Mouse (Mus musculus) right cerebral cortex, postnatal 14 days (tissue): ENCODE data around the gene Arl5a.

Experiments used
- DNase-seq: peaks from one replicate; pipeline ENCODE4 v3.0.0; 2022

The Arl5a gene

DNA sequence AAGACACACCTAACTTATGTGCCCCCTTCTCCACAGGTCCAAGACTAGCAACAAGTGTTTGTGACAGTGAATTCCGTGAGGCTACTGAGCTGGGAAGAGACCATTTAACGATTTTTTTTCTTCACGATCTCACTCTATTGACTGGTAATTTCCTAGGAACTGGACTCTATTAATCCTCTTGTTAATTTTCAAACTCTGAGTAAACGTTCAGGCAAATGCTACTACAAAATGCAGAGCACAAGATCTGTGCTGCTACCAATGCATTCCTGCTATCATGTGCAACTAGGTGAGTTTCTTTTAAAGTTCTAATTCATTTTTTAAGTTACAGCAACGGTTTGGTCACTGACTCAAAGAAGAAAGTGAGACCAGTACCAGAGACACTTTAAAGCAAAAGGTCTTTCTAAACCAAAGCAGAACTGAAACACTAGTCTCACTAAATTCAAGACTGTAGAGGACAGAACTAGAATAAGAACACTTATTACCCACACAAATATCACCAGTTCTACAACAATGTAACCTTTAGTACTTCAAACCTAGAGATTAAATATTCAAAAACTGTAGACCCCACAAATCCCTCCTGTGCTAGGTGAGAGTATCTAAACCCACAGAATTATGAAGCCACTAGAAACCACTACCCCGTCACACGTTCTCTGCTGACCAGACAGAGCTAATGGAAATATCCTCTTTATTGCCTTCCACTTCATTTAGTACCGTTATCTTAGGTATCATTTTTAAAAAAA, 1.7 kb downstream of the Arl5a start:
- DNase-seq: no peak

DNA sequence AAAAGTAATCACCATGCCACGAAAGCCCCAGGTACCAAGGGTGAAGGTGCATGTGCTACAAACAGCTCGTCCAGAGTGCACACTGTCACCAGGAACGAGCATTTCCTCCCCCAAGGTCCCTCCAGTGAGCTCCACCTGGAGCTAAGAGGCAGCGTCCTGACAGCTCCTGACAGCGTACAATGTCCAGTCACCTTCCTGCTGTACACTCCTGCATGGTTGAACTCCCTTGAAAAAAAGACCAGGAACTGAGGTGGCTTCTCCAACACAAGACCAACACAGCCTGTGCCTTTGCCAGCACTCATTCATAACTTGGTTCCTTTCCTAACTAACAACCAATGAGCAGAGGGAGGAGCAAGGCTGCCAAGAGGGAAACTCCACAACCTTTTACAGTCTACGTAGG, 3.5 kb downstream of the Arl5a start:
- no peak for DNase-seq

DNA sequence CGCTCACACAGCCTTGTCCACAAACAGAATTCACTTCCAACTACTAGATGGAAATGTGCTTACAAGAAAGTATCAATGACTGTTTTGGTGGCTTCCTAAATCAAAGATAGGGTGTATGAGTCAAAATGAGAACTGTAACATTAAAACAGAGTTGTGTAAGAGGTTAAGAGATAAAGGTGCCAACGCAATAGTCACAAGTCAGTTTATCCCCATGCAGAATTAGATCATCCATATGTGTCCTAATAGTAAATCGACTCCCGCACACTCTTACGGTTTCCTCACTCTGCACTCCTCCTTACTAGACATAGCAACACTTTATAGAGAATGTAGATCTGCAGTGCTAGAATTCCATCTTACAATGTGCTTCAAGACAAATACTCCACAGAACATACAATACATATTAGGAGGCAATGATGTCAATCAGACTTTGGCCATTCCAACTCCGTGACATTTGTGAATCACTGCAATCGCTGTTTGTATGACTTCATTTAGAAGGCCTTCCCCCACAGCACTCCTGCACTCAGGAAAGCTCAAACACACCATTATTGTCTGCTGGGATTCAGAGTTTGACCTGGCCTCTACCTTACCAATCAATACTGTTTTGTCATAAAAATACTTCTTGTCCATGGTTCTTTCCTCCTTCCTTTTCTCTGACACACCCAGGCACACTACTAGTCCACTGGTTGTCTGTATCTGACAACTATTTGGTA, 4.5 kb downstream of the Arl5a start:
- DNase-seq: no peak

DNA sequence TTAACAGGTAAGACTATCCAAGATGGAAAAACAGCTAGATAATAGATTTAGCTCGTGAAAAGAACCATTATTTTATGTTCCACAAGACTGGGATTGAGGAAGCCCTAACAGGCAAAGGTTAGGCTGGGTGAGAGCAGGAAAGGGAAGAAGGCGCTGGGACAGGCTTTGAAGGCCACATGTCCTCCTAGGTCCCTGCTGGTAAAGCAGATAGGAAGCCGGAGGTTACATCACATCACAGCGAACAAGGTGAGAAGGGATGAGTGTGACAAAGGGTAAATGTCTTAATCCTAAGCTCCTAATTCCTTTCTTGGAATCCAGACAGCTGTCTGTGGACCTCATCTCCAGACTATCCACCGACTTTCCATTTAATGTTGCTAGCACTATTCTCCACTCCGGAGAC, 5.4 kb downstream of the Arl5a start:
- DNase-seq: no peak

DNA sequence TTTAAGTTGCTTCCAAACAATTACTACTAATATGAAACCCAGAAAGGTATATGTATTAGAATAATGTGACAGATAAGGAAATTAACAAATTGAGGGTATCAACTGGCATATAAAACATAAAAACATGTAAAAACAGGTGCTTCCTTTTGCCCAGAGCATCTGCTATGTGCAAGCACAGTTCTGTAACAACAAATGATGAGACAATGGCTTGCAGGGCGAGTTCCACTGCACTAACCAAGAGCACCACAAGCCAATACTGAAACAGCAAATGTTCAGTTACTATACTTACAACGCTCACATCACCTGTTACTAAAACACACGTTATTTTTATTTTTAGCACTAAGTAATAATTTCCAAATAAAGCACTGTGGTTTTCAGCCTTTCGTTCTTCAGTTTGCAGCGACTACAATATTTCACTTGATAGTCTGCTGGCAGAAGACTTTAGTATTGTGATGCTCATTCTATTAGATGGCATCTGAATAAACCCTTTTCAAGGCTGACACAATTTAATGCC, 12.1 kb downstream of the Arl5a start:
- DNase-seq: no peak

DNA sequence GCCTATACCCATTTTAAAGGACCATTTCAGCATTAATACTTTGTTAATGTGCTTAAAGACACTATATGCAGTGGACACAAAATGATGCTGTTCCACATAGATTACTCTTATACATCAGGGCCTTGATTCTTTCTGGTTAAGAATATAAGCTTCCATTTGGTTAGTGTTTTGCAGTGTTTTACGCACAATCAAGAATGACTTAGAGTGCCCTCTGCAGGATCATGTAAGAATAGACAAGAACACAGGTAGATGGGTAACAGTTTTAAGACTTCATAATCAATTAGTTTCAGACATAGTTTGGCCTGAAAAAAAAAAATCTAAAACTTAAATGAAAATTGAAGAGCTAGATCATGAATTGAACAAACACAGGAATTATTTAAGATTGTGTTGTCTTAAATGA, 18.2 kb downstream of the Arl5a start:
- no peak for DNase-seq

DNA sequence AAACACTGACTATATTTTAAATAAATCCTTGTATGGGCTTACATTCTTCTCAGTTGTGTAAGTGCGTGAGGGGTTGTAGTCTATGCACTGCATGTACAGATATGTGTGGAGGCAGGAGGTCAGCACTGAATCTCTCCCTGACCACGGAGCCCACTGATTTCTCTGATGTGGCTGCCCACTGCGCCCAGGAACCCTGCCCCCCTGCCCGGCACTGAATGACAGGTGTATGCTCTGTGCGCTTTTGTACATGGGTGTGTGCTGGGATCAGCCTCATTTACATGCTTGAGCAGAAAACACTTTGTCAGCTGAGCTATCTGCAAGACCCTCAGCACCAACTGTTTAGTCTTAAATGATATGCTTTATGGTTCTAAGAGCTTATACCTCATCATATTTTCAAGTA, 19.5 kb downstream of the Arl5a start:
- DNase-seq: no peak

DNA sequence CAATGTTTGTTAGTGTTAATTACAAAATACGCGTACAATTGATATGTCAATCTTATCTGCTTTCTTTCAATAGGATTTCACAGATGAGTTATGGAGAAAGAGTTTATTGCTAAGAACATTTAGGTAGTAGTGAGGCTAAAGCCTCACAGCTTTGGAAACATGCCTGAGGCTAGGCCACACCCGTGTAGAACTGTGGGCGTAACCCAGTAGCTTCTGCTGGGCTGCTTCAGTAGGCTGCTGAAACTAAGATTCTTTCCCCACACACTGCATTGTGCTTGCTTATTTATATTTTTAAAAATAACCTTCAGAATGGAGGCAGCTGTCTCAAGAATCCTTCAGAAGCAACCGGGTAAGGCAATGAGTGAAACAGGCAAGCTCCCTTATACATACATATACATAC, 30.2 kb downstream of the Arl5a start:
- no peak for DNase-seq

DNA sequence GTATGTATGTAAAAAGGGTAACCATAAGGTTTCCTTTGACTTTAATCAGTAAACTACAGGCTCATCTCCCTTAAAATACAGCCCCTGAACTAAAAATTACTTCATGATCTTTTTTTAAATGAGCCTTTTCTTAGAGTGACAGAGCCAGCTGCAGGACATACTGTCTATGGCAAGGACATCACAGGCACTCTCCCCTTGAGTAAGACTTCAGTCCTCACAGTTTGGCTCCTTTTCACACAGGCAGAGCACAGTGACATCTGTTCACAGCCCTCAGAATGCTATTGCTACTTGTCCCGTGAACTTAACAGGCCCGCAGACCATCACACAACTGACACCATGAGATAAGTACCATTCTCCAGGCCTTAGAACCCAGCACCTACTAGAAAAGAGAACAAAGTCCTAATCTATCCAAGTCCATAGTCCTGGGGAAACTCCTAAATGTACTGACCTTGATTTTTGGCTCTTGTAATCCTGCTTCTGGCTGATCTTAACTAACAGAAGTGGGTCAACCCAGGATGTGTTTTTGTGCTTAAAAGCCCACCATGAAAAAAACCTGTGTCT, 34.2 kb downstream of the Arl5a start:
- DNase-seq: no peak

DNA sequence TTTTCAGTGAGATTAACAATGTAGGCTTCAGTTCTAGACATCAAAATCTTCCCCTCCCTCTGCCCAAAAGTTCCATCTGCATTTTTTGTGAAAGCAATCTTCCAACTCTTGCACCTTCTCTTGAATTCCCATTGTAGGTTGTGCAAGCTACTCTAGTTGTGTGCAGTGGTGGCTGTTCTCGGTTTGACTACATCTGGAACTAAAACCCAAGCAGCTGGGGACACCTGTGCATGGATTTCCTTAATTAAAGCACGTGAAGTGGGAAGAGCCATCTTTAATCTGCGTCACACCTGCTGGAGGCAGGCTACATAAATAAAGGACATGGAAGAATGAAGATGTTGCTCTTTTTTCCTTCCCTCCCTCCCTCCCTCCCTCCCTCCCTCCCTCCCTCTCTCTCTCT, 34.7 kb downstream of the Arl5a start:
- DNase-seq: no peak

DNA sequence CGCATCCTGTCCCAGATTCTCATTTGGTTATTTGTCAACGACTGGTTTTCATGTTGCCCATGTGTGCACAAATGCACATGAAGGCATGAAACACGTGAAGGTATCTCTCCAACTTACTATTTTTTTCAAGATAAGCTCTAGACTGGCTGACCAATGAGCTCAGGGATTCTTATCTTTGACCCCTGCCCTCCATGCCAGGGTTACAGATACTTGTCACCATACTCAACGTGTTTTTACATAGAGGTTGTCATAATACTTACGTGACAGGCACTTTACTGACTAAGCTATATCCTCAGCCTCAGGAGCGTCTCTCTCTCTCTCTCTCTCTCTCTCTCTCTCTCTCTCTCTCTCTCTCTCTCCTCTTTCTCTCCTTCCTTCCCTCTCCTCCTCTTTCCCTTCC, 38.2 kb downstream of the Arl5a start:
- DNase-seq: no peak

DNA sequence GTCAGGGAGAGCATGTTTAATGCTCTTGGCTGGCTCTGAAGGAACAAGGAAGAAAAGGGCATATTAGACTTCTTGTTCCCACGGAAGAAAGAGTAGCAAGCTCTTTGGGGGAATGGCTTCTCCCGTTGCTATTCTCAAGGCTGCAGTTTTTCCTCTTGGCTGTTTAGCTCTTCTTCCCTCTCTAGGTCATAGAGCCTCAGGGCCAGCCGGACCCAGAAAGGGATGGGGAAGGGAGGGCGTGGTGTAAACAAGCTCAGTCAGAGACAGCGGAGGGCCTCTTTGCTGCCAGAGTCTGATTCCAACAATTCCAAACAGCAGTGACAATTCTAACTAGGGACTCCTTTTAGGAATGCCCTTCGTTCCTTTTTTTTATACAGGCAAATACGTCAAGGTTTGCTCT, 38.7 kb downstream of the Arl5a start:
- no peak for DNase-seq

DNA sequence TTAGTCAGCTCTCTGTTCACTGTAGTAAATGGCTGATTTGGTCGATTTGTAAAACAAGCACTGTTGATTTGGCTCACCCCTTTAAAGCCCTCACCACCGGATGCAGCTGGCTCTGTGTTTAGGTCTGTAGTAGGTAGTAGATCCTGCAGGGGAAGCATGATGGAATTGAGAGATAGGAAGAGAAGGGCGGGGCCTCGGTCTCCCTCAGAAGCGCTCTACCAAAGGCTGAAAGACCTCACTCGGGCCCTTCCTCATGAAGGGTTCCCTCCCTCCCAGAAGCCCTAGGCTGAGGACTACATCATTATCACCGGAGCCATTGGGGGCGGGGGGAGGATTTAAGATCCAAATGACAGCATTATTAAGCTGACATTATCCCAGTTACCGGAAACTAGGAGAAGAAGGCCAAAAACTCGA, 45.8 kb downstream of the Arl5a start:
- no peak for DNase-seq

DNA sequence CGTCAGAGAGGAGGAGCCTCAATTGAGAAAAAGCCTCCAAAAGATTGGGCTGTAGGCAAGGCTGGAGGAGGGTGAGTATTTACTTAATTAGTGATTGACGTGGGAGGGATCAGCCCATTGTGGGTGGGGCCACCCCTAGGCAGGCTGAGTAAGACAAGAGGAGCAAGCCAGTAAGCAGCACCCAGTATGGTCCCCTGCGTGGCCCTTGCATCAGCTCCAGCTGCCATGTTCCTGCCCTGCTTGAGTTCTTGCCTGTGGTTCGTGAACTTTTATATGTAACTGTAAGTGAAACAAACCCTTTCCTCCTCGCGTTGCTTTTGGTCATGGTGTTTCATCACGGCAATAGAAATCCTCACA, 46.3 kb downstream of the Arl5a start, which contains the start of gene Neb:
Gene Neb, minus strand, starts transcription at position 27 of the 357 bp plus-strand sequence.
- no peak for DNase-seq

DNA sequence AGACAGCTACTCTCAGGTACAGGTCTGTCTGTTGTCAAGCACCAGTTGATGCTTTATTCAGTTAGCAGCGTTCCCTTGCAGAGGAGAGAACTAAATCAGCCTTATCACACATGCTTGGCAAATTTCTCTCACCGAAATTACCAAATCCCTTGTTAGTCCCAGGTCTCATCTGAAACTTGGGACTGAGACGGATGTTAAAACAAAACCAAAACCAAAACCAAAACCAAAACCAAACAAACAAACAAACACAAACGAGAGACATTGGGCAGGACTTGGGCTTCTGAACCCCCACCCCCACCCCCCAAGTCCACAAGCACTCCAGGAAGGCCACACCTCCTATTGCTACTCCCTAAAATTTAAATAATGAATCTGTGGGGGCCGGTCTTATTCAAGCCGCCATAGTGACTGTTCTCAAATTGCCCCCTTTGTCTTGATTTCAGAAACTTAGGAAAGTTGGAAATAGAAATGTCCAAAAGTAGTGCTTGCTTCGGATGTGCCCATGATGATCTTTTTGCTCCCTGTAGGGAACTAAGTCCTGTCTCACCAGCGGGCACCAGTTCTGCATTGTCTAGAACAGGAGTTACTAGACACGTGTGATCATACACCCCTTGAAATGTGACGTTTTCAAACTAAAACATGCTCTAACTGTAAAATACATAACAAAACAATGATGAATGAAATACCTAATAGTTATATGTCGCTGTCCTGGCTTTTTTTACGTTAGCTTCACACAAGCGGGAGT, 46.8 kb downstream of the Arl5a start:
- no peak for DNase-seq

DNA sequence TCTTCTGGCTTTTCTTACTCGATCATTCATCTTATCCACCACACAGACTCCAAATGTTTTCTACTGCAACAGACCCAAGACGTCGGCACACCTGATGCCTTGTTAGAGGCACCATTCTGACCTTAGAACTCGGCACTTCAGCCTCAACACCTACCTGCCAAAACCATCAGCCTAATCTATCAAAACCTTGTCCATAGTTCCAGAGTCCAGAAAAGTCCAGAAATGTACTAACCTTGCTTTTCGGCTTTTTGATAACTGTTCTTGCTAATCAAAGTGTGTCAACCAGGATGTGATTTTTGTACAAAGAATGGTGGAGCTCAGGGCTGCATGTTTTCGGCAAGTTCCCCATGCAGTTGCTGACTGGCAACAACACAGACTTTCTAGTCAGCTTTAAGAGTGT, 50.0 kb downstream of the Arl5a start:
- DNase-seq: no peak

DNA sequence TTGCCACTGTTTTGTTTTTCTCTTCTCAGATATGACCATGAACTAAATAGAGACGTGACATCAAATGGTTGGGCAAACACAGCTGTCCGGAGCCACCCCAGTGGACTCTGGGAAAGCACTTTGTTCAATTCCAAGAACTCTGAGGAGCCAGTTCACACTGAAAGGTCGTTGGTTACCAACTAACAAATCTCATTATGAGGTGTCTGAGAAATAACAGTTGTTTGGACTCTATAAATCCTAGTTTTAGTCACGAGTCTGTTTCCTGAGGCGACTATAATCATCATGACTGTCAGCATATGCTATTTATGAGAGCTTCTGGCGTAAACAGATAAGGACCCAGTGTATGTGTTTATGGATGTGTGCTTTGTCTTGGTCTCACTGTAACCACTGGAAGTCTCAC, 52.2 kb downstream of the Arl5a start:
- DNase-seq: no peak

DNA sequence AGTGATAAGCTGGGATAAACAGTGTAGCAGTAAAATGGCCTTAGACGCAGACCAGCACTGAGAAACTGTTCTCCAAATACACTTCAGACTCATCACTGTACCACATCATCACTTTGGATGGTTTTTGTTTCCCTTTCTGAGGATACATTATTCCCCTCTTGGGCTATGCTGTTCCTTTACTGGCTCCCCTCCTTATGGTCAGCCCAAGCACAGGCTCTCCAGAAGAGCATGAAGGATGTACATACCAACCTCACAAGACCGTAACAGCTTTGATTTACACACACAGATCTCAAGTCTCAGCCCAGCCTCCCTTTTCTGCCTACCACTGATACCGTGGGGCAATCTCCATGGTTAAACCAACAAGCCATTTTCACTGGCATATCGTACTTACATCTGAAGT, 52.6 kb downstream of the Arl5a start:
- DNase-seq: no peak

DNA sequence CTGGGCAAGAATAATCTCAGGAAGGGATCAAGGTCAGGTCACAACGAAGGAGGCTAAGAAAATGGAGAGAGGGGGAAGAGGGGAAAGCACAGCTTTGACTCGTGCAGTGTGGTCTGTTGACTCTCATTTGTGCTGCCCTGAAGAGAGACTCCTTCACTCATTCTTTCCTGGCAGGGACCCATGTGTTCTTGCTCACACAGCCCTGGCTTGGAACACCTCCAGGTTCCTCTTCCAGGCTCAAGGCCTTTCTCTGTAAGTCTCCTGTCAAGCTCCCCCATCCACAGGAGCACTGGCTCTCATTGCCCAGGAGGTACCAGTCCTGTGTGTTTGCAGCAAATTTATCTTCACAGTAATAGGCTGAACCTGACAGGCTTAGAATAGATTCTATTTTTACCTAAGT, 53.6 kb downstream of the Arl5a start:
- DNase-seq: no peak

DNA sequence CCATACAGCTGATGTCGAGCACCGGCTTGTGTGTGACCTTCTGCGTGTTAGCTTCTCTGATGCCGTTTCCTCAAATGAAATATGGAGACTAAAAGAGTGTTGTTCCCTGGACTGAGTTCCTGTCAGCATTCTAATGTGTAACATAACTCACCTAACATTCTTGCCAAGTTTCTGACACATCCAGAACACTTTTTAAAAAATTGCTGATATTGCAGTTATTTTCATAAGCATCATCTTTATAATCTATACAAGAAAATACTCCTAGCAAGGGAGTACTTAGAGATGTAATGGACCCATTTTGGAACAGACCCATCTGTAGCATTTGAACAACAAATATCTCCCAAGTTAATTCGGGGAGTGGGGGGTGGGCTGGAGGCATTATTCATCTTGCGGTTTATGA, 55.1 kb downstream of the Arl5a start:
- DNase-seq: no peak

DNA sequence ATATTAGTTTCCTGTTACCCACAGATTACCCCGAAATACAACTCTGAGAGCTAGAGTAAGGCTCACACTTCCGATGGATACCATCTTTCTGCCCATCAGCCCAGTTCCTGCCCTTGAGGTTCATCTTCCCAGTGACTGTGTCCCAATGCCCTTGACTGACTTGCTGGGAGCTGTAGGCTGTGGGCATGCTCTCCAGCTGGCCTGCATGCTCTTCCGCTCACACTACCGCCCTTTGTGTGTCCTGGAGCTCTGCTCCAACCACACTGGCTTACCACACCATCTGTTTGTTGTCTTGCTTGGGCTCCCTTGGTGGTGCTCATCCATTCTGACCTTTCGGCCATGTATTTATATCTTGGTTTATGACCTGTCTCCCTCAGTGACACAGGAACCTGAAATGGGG, 57.0 kb downstream of the Arl5a start:
- DNase-seq: no peak

DNA sequence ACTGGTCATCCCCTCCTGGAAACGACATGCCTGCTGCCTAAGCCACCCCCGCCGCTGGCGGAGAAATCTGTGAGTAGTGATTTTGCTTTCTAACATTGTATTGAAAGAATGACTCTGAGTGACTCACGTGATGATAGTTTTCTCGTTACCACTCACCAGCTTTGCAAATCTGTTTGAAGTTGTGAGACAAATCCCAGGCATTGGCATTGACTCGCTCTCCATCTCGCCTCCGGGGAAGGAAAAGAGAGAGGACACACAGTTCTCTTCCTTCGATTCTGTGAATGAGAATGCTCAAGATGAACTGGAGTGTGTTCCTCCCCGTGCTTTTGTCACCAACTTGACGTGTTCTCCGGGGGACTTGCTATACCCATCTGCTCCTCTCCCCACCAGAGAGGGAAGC, 57.5 kb downstream of the Arl5a start:
- no peak for DNase-seq

DNA sequence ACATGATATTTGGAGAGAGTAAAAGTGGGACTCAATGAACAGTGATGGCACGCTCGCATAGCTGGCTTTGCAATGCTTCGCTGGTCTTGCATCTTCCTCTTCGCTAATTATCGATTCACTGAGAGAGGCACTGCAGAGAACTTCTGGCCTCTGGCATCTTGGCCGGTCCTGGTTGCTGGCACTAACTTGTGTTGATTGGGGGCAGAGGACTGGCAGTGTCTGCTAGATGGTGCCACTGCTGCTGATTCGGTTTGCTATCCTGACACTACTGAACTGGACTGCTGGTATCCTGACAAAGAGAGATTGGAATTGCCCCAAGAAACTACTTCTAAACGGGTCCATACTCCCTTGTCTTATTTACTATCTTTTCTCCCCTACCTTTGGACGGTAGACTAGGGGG, 63.6 kb downstream of the Arl5a start:
- DNase-seq: no peak

DNA sequence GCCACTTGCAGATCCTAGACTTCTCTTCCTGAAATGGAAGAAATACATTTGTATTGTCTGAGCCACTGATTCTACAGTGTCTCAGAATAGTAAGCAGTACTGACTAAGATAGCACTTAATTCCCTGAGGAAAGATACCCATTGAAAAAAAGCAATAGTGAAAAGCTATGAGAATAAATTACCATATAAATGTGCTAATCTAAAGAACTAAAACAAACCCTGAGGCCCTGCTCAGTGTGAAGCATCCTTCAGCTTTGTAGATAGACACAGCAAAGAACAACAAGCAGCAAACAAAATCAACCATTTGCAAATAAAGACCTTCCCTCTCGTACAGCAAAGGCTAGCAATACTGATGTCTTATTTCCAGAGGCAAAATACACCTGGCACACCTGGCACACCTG, 65.0 kb downstream of the Arl5a start:
- DNase-seq: no peak
